12 mouse cellular contexts compared by ENCODE assay signal in the genomic region with DNA sequence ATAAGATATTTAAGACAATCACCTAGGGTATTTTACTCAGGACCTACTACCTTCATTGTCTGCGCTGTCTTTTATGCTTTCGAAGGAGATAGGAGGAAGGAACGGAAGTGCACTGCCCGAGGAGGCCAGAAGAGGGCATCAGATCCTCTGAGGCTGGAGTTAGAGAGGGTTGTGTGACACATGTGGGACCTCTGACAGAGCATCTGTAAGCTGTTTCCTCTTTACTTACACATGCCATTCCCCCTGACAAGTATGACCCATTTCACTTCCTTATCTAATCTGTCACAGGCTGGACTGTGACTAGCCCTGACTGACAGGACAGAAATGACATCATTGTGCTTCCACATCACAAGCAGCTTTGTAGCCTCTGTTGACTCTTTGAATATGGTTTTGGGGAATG.
DNase-seq lines count a peak whose midpoint lies in the region; ATAC-seq lines count a peak whose summit lies in the region.
"Had no signal": no experiment of that assay in that cellular context is flagged by ENCODE, and none has a peak within 500 bp of the region (broad histone marks: within the 10 kb centered on the region; RNA-seq: fewer than 3 reads in every experiment).

No protein-coding gene starts in this region.

- no peak overlapping the region for H3K4me3 ChIP-seq in heart, embryonic 10.5 days
- no peak overlapping the region for H3K4me3 ChIP-seq in midbrain, embryonic 12.5 days
- no peak overlapping the region for H3K4me3 ChIP-seq in midbrain, embryonic 13.5 days (replicated peaks)

- H3K36me3 ChIP-seq in heart, embryonic 10.5 days: no peaks in the 10 kb centered on the region
- no peaks in the 10 kb centered on the region for H3K36me3 ChIP-seq in midbrain, embryonic 12.5 days
- H3K36me3 ChIP-seq in midbrain, embryonic 13.5 days: no peaks in the 10 kb centered on the region

- H3K4me1 ChIP-seq in heart, embryonic 10.5 days: peaks cover 24% of the 10 kb centered on the region
- no peaks in the 10 kb centered on the region for H3K4me1 ChIP-seq in midbrain, embryonic 12.5 days
- H3K4me1 ChIP-seq in midbrain, embryonic 13.5 days (replicated peaks): no peaks in the 10 kb centered on the region

- 86% methylated on average over 4 of the region's 4 CpGs for WGBS in heart, embryonic 10.5 days
- WGBS in midbrain, embryonic 12.5 days: 99% methylated on average over 4 of the region's 4 CpGs
- WGBS in midbrain, embryonic 13.5 days: 93% methylated on average over 4 of the region's 4 CpGs

- no peaks in the 10 kb centered on the region for H3K27me3 ChIP-seq in heart, embryonic 10.5 days (ENCODE audit: insufficient read depth, poor library complexity, severe bottlenecking)
- H3K27me3 ChIP-seq in midbrain, embryonic 12.5 days: no peaks in the 10 kb centered on the region
- H3K27me3 ChIP-seq in midbrain, embryonic 13.5 days: no peaks in the 10 kb centered on the region

- no peaks in the 10 kb centered on the region for H3K9me3 ChIP-seq in heart, embryonic 10.5 days
- H3K9me3 ChIP-seq in midbrain, embryonic 12.5 days: no peaks in the 10 kb centered on the region
- H3K9me3 ChIP-seq in midbrain, embryonic 13.5 days: no peaks in the 10 kb centered on the region

- peak; percentile 86 for DNase-seq in heart, embryonic 10.5 days (ENCODE audit: low spot score)
- no peak for DNase-seq in heart, adult 9 months (ENCODE audit: low spot score in 2 of 2)
- no peak for DNase-seq in adrenal gland, adult 18-20 months (ENCODE audit: low spot score in 2 of 2)
- no peak for DNase-seq in cerebellum, adult 18-20 months
- DNase-seq: cerebellum, postnatal 25 days; gastrocnemius, postnatal 14 days; kidney, adult 8-10 months; right cerebral cortex, adult 18-20 months had no signal

- H3K4me2 ChIP-seq in midbrain, embryonic 12.5 days (replicated peaks): no peak overlapping the region
- no peak overlapping the region for H3K4me2 ChIP-seq in midbrain, embryonic 13.5 days (replicated peaks)

- no peak overlapping the region for H3K27ac ChIP-seq in heart, embryonic 10.5 days
- 0 out of 2 replicates have a peak overlapping the region, but pooled peaks have one; percentile 20 for H3K27ac ChIP-seq in midbrain, embryonic 12.5 days (replicated peaks)
- H3K27ac ChIP-seq in midbrain, embryonic 13.5 days: no peak overlapping the region

- no peak overlapping the region for H3K9ac ChIP-seq in midbrain, embryonic 12.5 days (replicated peaks)
- H3K9ac ChIP-seq in midbrain, embryonic 13.5 days (replicated peaks): no peak overlapping the region

- ATAC-seq in midbrain, embryonic 12.5 days (ENCODE audit: low FRiP score, low read depth): no peak
- no peak for ATAC-seq in midbrain, embryonic 13.5 days
- peak; percentile 77 for ATAC-seq in granulocyte monocyte progenitor cell, adult 5-6 weeks (replicated peaks; ENCODE audit: poor library complexity, severe bottlenecking)
- peak; percentile 48 for ATAC-seq in megakaryocyte-erythroid progenitor cell, adult 5-6 weeks (replicated peaks; ENCODE audit: low FRiP score, low TSS enrichment, poor library complexity, severe bottlenecking)

Comparison
In these comparisons a context has a peak if more than half of its experiments do, and no peak if none do; other contexts are left out.
1. ATAC-seq: peak in granulocyte monocyte progenitor cell, adult 5-6 weeks (single experiment) and megakaryocyte-erythroid progenitor cell, adult 5-6 weeks (single experiment); none in midbrain, embryonic 12.5 days (single experiment) and midbrain, embryonic 13.5 days (single experiment).